Mouse (Mus musculus) heart, adult 8-10 months (tissue): ENCODE results near the gene Rap1gap. TPM values are rescaled to one million over a fixed set of nuclear protein-coding genes. Genes with fewer than 3 reads are reported as not detected.

Source experiments
- DNase-seq: peaks from one replicate; pipeline ENCODE4 v3.0.0; 2022; ENCODE audit warnings: low spot score
- total RNA-seq, 4 experiments: library from RNA; stranded (reverse); gene quantifications; 2 replicates each; pipeline ENCODE4 v1.2.4; 2022

Rap1gap gene
- total RNA-seq = 10 to 100 TPM; 12.1 to 16.5 (median 14.5) TPM

GRCm38 (mm10) chr4:137664433-137664979 is at the start of gene Rap1gap:
Gene Rap1gap, plus strand, starts transcription at chr4:137664726.
- DNase-seq = no peak

- DNase-seq = no peak
Observed at GRCm38 (mm10) chr4:137622847-137623246, 41.7 kb upstream of the Rap1gap start.

GRCm38 (mm10) chr4:137627476-137628235 is 36.9 kb upstream of the Rap1gap start:
- no peak for DNase-seq

- no peak for DNase-seq
Observed at GRCm38 (mm10) chr4:137628400-137628799, 36.1 kb upstream of the Rap1gap start.

GRCm38 (mm10) chr4:137629354-137629753 is 35.2 kb upstream of the Rap1gap start:
- DNase-seq = no peak

GRCm38 (mm10) chr4:137630153-137630552 is 34.4 kb upstream of the Rap1gap start:
- no peak for DNase-seq

GRCm38 (mm10) chr4:137631596-137631995 is 32.9 kb upstream of the Rap1gap start:
- DNase-seq = no peak

- DNase-seq = no peak
Observed at GRCm38 (mm10) chr4:137633394-137633793, 31.1 kb upstream of the Rap1gap start.

- no peak for DNase-seq
Observed at GRCm38 (mm10) chr4:137636597-137636996, 27.9 kb upstream of the Rap1gap start.

GRCm38 (mm10) chr4:137641556-137641955 is 23.0 kb upstream of the Rap1gap start:
- no peak for DNase-seq

GRCm38 (mm10) chr4:137642101-137642500 is 22.4 kb upstream of the Rap1gap start:
- DNase-seq = no peak

GRCm38 (mm10) chr4:137643459-137643858 is 21.1 kb upstream of the Rap1gap start:
- no peak for DNase-seq

GRCm38 (mm10) chr4:137646262-137646661 is 18.3 kb upstream of the Rap1gap start:
- no peak for DNase-seq

GRCm38 (mm10) chr4:137647648-137648047 is 16.9 kb upstream of the Rap1gap start:
- no peak for DNase-seq

GRCm38 (mm10) chr4:137648230-137648629 is 16.3 kb upstream of the Rap1gap start:
- DNase-seq = no peak

GRCm38 (mm10) chr4:137650912-137651311 is 13.6 kb upstream of the Rap1gap start:
- no peak for DNase-seq

- no peak for DNase-seq
Observed at GRCm38 (mm10) chr4:137652835-137653346, 11.6 kb upstream of the Rap1gap start.

- no peak for DNase-seq
Observed at GRCm38 (mm10) chr4:137655241-137656031, 9.1 kb upstream of the Rap1gap start.

- no peak for DNase-seq
Observed at GRCm38 (mm10) chr4:137657674-137658073, 6.9 kb upstream of the Rap1gap start.

- DNase-seq = no peak
Observed at GRCm38 (mm10) chr4:137659541-137659940, 5.0 kb upstream of the Rap1gap start.

GRCm38 (mm10) chr4:137660364-137661077 is 4.0 kb upstream of the Rap1gap start:
- no peak for DNase-seq

GRCm38 (mm10) chr4:137661078-137661450 is 3.5 kb upstream of the Rap1gap start:
- DNase-seq = no peak
